Mouse (Mus musculus) thymus, adult 2 months (tissue): Measurements from ENCODE around the gene Znrf2.
"Not testable (repeated sequence)": the region's sequence is repeated elsewhere in the genome, so short reads cannot be mapped to it uniquely, and the experiment has no call there.

Experiments used
- CTCF ChIP-seq: fragments of 200-500 bp; IDR thresholded peaks from 2 replicates; pipeline ENCODE4 v1.5.1; 2012; ENCODE audit warnings: mild to moderate bottlenecking, control low read depth, low read length, moderate library complexity, borderline replicate concordance; ENCODE audit not compliant: control insufficient read depth, poor library complexity, insufficient read depth; ENCODE audit errors: extremely low read depth
- POLR2A ChIP-seq: fragments of 200-500 bp; IDR thresholded peaks from 2 replicates; pipeline ENCODE4 v1.6.1; 2012; ENCODE audit warnings: mild to moderate bottlenecking, low read length, control low read depth, moderate library complexity; ENCODE audit not compliant: control insufficient read depth, poor library complexity, insufficient read depth; ENCODE audit errors: extremely low read depth

DNA sequence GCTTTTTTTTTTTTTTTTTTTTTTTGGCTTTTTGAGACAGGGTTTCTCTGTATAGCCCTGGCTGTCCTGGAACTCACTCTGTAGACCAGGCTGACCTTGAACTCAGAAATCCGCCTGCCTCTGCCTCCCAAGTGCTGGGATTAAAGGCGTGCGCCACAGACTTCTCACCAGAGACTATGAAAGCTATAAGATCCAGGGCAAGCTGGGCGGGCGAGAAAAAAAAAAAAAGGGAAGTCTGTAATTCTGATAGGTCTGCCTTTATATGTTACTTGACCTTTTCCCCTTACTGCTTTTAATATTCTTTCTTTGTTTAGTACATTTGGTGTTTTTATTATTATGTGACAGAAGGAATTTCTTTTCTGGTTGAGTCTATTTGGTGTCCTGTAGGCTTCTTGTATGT is 42.4 kb downstream of the Znrf2 start:
- not testable (repeated sequence) for TF ChIP-seq CTCF, POLR2A
